Mouse (Mus musculus): Measurements from ENCODE around the gene Oas1c. TPM values are rescaled to one million over a fixed set of nuclear protein-coding genes. Genes with fewer than 3 reads are reported as not detected.
A peak's percentile ranks its signal among the peaks of the same experiment; 100 is the strongest.
"Not testable (repeated sequence)": the region's sequence is repeated elsewhere in the genome, so short reads cannot be mapped to it uniquely, and the experiment has no call there.

The Oas1c gene
- total RNA-seq (2017), result 5.0 to 10.6 TPM (median 7.6 TPM) in 3 replicates

DNA sequence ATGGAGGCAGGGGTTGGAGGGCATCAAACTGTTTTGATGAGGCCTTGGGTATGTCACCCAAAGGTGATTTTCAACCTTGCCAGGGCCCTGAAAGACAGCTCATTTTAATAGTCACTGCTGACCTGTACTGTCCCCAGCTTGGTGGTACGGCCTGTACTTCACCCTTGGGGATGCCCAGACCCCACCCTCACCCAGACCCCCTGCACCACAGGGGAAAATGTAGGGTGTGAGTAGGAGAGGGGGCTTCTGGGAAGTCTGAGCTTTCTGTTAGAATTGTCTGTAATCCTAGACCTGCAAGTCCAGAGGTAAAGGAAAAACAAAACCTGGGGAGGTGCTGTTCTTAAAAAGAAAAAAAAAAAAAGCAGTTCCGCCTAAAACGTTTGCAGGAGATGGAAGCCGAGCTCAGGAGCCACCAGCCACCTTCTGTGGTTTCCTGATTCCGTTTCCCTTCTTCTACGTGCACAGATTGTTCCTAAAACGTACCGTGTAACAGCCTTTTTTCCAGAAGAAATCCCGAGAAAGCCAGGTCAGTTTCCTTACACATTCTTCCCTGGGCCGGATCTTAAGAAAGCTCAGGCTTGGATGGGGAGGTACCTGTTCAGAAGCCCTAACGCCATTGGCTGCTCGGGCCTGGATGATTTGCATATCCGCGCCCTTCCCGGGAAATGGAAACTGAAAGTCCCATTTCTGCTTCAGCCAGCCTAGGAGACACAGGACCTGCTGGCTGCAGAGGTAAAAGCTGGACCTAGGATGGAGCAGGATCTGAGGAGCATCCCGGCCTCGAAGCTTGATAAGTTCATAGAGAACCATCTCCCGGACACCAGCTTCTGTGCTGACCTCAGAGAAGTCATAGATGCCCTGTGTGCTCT lies at the start of gene Oas1c:
TSS of gene Oas1c (minus strand) at position 564 of the 869 bp plus-strand sequence.
- peak; percentile 83 for ATAC-seq (replicated peaks; ENCODE audit: insufficient number of reproducible peaks, low FRiP score, low TSS enrichment, poor library complexity, severe bottlenecking)

DNA sequence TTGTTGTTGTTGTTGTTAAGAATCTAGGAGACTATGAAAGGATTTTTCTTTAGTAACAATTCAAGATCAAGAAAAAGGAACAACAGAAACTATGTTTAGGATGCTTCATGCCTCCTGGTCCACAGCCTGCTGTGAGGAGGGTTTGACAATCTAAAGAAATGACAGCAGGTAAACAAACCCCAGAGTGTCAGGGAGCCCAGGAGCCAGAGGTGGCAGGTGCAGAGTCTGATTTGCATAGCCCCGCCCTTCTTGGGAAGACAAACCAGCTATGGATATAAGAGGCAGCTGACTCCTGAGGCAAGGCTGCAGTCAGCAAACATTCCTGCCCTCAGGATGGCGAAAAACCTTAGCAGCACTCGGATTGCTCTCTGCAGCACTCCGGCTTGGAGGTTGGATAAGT lies 48.8 kb upstream of the Oas1c start, which contains the start of gene Oas1h:
TSS of gene Oas1h (plus strand) at position 301 of the 400 bp plus-strand sequence.
- no peak for ATAC-seq (replicated peaks; ENCODE audit: insufficient number of reproducible peaks, low FRiP score, low TSS enrichment, poor library complexity, severe bottlenecking)

DNA sequence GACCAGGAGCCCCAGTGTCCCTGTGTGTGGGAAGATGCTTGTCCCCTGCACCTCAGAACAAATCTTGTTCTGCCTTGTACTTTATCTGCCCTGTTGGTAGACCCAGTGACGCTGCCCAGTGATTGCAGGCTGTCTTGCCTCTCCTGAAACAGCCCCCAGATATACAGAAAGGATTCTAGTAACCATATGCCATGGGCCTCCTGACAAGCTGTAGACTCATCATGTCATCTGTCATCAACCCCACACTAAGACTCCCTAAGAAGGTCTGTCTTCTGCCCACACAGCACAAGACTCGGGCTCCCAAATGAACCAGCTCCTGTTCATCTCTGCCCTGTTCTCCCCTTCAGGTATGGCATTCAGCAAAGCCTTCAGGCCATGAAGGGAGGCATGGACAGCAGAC lies 46.9 kb upstream of the Oas1c start:
- ATAC-seq (replicated peaks; ENCODE audit: insufficient number of reproducible peaks, low FRiP score, low TSS enrichment, poor library complexity, severe bottlenecking), result no peak

DNA sequence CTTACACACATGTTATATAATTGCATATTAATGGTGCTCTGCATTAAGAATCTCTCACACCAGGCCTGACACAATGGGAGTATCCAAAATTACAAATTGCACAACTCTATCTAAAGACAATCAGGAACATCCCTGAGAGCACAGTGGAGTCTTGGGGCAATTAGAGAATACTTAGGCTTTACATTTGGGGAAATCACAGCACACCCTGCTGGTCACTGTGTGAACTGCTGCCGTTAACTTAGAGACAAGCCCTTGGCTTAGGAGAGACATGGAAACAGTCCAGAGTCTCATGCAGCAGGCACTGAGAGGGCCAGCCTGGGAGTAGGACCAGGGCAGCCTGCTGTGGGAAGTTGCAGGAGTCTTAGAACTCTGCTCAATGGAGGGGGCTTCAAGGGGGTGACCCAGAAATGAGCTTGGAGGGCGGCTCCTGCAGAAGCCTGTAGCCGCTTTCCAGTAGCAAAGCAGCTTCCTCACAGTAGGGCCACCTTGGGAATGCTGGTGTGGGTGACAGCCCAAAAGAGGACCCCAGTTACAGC lies 37.4 kb upstream of the Oas1c start:
- ATAC-seq (replicated peaks; ENCODE audit: insufficient number of reproducible peaks, low FRiP score, low TSS enrichment, poor library complexity, severe bottlenecking), result no peak

DNA sequence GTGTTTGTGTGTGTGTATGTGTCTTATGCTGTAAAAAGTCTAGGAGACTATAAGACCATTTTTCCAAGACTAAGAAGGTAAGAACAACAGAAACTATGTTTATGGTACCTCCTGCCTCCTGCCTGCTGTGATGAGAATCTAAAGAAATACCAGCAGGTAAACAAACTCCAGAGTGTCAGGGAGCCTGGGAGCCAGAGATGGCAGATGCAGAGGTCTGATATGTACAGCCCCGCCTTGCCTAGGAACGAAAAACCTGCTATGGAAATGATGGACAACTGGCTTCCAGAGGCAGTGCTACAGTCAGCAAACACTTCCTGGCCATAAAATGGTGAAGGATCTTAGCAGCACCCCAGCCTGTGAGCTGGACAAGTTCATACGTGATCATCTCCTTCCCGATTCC lies 34.8 kb upstream of the Oas1c start, which contains the start of gene Oas1f:
TSS of gene Oas1f (plus strand) at position 301 of the 400 bp plus-strand sequence.
- no peak for ATAC-seq (replicated peaks; ENCODE audit: insufficient number of reproducible peaks, low FRiP score, low TSS enrichment, poor library complexity, severe bottlenecking)

DNA sequence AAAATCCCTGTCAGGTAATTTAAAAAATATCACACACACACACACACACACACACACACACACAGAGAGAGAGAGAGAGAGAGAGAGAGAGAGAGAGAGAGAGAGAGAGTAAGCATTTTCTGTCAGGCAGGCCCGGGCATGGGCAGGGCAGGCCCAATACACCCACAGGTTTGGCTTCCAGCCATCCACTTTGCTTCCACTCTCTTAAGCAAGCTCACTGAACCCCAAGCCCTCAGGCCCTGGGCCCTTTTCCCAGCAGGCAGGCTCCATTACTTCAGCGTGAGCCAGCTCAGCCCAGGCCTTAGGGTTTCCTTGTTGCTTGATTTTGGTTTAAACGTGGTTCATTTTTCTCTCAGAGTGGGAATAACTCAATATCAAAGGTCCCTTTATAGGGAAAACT lies 32.4 kb upstream of the Oas1c start:
- ATAC-seq (replicated peaks; ENCODE audit: insufficient number of reproducible peaks, low FRiP score, low TSS enrichment, poor library complexity, severe bottlenecking), result no peak

DNA sequence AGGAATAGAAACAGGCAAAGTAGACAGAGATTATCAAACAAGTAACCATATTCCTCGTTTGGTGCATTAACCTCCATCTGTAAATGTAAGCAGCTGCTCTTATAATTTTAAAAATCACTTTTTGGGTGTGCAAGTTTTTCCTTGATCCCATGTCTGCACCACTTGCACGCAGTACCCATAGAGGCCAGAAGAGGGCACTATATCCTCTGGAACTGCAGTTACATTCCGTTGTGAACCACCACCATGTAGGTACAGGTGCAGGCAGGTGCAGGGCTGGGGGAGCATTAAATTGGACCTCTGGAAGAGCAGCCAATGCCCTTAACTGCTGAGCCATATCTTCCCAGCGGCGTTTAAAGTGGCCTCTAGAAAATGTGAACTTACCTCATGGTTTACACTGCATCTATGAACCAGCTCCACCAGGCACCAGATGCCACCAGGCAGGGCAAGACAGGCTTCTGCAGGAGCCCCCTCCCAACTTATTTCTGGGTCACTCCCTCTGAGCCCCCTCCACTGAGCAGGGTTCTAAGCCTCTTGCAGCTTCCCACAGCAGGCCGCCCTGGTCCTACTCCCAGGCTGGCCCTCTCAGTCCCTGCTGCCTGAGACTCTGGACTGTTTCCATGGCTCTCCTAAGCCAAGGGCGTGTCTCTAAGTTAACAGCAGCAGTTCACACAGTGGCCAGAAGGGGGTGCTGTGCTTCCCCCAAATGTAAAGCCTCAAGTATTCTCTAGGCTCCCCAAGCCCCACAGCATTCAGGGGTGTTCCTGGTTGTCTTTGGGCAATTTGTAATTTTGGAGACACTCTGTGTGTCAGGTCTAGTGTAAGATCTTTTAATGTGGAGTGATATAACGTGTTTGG lies 24.6 kb upstream of the Oas1c start:
- ATAC-seq (replicated peaks; ENCODE audit: insufficient number of reproducible peaks, low FRiP score, low TSS enrichment, poor library complexity, severe bottlenecking), result 0 out of 2 replicates have a peak, but pooled peaks have one; percentile 50

DNA sequence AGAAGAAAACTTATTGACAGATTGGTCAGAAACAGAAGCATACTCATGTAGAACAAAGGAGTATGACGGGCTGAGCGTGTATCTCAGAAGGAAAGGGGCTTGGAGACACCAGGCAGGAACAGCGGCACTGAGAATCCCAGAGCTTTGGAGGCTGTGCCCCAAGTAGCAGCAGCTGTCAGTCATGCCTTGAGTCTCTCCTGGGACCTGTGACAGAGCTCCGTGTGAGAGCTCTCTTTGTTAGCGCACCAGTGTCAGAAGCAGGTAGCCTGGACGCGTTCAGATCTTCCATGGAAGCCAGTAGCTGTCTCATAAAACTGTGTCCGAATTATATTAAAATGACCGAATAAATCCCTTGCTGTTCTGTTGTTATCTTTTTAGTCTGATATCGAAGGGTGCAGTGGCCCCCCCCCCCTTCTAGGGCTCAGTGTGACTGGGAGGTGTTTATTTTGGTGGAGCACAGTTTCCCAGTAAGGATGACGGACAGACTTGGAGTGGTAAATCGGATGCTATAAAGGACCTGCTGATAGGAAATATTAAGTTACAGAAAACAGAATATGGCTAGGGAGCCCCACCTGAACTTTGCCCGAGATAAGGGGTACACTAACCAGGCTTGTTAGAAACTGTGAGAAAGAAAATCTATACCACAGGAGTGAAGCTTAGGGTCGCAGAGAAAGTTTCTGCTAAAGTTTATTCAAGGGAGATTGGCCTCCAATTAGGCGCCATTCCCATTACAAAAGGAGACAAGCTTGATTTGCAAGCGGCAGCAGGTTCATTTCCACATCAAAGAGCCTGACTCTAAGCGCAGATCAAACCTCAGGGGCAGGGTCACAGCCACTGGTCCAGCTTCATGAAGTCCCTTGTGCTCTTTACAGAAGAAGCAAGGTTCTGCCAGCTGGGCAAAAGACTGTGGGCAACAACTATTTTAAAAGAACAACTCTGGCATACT lies 21.3 kb upstream of the Oas1c start:
- ATAC-seq (replicated peaks; ENCODE audit: insufficient number of reproducible peaks, low FRiP score, low TSS enrichment, poor library complexity, severe bottlenecking), result no peak

DNA sequence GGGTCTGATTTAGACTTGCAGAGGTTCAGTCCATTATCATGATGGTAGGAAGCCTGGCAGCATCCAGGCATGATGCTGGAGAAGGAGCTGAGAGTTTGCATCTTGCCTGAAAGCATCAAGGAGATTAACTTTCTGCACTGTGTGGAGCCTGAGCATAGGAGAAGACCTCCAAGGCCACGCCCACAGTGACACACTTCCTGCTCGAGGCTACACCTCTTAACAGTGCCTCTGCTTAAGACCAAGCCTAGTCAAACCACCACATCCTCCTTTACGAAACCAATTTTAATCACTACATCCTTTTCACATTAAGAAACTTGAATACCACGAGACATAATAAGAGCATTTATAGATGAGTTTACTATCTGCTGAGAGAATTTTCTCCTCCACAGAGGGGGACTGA lies 18.7 kb upstream of the Oas1c start:
- 0 out of 2 replicates have a peak, but pooled peaks have one; percentile 22 for ATAC-seq (replicated peaks; ENCODE audit: insufficient number of reproducible peaks, low FRiP score, low TSS enrichment, poor library complexity, severe bottlenecking)

DNA sequence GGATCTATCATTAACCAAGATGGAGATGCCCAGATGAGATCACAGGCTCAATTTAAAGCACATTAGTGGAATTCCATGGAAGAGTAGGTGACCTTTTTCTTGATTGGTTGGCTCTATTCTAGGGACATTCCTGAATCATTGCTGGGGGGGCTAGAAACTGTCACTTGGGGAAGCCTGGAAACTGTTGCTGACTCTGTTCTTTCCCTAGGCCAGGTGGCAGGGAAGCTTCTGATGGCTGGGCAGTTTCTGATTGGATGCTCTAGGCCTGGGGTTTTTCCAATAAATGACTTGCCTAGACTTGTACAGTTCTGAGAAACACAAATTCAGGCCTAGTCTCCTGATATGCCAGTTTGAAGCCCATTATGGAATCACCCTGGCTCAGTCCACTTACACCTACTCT lies 6.7 kb upstream of the Oas1c start:
- no peak for ATAC-seq (replicated peaks; ENCODE audit: insufficient number of reproducible peaks, low FRiP score, low TSS enrichment, poor library complexity, severe bottlenecking)

DNA sequence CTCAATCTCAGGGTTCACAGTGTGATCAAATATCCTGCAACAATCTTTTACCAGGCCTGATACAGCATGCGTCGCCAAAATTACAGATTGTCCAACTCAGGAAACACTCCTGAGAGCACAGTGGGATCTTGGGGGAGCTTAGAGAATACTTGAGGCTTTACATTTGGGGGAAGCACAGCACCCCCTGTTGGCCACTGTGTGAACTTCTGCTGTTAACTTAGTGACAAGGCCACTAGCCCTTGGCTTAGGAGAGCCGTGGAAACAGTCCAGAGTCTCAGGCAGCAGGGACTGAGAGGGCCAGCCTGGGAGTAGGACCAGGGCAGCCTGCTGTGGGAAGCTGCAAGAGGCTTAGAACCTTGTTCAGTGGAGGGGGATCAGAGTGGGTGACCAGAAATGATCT lies 3.6 kb upstream of the Oas1c start:
- ATAC-seq (replicated peaks; ENCODE audit: insufficient number of reproducible peaks, low FRiP score, low TSS enrichment, poor library complexity, severe bottlenecking), result 0 out of 2 replicates have a peak, but pooled peaks have one; percentile 51

DNA sequence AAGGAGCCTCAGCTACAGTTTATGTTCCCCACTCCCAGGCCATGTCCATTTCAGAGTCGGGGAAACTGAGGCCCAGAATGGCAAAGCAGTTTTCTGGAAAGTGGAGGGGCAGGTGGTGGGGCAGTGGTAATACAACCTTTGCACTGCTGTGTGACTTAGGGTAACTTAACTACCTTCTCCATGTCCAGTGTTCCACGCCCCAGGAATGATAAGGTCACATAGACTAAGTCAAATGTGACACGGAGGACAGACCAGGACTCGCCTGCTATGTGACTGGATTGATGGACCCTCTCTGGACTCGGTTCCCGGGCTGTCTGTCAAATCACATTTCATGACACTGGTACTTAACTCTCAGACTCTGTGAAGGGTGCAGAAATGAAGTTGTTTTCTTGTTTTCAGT lies 709 bp upstream of the Oas1c start:
- no peak for ATAC-seq (replicated peaks; ENCODE audit: insufficient number of reproducible peaks, low FRiP score, low TSS enrichment, poor library complexity, severe bottlenecking)

DNA sequence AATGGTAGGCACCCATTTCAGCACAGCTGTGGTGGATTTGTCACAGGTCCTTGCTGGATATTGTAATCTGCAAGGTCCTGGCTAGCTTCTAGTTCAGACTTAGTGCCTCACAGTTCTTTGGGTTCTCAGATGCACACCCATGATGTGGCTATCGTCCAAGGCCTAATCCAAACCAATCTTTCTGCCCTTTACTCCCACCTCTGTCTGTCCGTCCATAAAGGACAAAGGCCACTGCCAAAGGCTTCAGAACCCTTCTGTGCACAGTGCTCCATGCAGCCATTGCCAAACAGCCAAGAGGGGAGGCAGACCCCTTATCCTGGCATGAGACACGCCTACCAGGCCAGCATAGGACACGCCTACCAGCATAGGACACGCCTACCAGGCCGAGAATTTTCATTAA lies 3.1 kb downstream of the Oas1c start:
- ATAC-seq (replicated peaks; ENCODE audit: insufficient number of reproducible peaks, low FRiP score, low TSS enrichment, poor library complexity, severe bottlenecking), result no peak

DNA sequence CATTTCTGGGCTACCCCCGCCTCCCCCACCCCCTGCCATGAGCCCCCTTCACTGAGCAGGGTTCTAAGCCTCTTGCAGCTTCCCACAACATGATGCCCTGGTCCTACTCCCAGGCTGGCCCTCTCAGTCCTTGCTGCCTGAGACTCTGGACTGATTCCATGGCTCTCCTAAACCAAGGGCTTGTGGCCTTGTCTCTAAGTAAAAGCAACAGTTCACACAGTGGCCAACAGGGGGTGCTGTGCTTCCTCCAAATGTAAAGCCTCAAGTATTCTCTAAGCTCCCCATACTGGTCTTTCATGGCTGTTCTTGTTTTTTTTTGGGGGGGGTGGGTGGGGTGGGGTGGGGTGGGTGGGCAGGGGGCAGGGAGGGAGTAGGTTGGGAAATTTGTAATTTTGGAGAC lies 5.9 kb downstream of the Oas1c start:
- 0 out of 2 replicates have a peak, but pooled peaks have one; percentile 41 for ATAC-seq (replicated peaks; ENCODE audit: insufficient number of reproducible peaks, low FRiP score, low TSS enrichment, poor library complexity, severe bottlenecking)

DNA sequence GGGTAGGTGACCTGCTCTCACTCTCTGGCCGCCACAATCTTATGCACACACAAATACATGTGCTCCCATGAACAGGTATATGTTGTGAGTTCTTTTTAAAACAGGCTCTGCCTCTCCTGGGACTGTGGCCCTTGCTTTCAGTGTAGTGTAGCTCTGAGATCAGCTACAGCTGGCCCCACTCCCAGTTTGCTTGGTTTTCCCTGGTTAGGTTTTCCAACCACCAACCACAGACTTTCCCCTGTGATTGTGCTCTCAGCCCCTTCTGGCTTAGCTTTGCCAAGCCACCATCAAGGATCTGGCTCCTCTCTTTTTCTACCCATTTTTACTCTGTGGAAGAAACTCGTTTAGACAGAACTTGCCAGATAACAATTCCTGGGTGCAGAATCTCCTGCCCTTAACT lies 8.7 kb downstream of the Oas1c start:
- no peak for ATAC-seq (replicated peaks; ENCODE audit: insufficient number of reproducible peaks, low FRiP score, low TSS enrichment, poor library complexity, severe bottlenecking)

DNA sequence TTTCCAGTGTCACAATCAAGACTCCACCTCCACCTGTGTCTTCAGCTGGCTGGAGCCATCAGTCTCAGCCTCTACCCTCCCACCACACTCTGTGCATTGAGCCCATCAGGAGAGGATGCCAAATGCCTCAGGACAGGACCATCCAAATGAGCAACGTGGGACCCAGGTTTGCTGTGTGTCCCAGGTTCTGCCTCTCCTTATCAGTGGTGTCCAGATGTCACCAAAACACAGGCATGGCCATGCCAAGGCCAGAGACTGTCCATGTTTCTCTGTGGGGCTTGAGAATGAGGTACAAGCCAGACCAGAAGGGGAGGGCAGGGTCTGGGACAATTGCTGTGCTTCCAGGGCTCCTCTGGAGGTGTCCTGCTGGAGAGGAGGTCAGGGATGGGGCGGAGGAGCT lies 13.4 kb downstream of the Oas1c start:
- ATAC-seq (replicated peaks; ENCODE audit: insufficient number of reproducible peaks, low FRiP score, low TSS enrichment, poor library complexity, severe bottlenecking), result not testable (repeated sequence)

DNA sequence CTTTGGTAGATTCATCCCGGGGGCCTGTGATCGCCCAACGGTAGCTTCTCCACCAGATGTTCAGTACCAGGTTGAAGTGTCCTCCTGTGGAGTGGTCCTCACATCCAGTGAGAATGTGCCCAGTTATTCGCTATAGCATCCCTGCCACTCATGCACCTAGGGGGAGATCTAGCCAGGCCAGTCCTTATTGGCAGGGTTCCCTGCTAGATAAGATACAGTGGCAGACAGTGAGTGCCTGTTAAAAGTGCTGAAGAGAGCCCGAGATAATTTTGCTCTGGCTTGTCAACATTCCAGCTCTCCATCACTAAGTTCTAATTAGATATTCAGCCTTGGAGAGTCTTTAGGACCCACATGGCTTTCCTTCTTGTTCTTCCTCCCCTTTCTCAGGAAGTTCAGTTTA lies 14.2 kb downstream of the Oas1c start:
- not testable (repeated sequence) for ATAC-seq (replicated peaks; ENCODE audit: insufficient number of reproducible peaks, low FRiP score, low TSS enrichment, poor library complexity, severe bottlenecking)

DNA sequence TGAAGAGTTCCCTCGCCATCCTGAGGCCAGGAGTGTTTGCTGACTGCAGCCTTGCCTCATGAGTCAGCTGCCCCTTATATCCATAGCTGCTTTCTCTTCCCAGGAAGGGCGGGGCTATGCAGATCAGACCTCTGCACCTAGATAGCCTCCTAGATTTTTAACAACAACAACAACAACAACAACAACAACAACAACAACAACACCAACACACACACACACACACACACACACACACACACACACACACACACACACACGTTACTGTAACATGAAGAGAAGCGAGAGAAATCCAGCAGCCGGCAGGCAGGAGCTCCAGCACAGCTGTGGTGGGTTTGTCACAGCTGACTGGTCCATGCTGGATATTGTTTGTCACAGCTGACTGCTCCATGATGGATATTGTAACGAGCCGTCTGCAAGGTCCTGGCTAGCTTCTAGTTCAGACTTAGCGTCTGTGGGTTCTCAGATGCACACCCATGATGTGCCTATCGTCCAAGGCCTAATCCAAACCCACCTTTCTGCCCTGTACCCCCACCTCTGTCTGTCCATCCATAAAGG lies 16.8 kb downstream of the Oas1c start, which contains the start of gene Oas1e:
TSS of gene Oas1e (minus strand) at position 51 of the 555 bp plus-strand sequence.
- ATAC-seq (replicated peaks; ENCODE audit: insufficient number of reproducible peaks, low FRiP score, low TSS enrichment, poor library complexity, severe bottlenecking), result not testable (repeated sequence)

Measured in monocyte, adult 5-6 weeks (primary cell).